Mouse (Mus musculus): ENCODE results near the gene AW549877.

AW549877 gene

GRCm38 (mm10) chr15:3996267-3997010 is 895 bp upstream of the AW549877 start:
- in situ Hi-C loops (cut with MboI; ENCODE audit: low pct_unique_long_range_greater_than_20kb in 1 of 2, low sequenced_read_pairs in 2 of 2, unreplicated experiment in 1 of 2) = loop anchor here in 1 of 2 experiments (25.0 kb wide), 1 partner anchor 1116 kb away; the partner anchor contains the start of genes Card6 and Rpl37

- in situ Hi-C loops (cut with MboI; ENCODE audit: low pct_unique_long_range_greater_than_20kb in 1 of 2, low sequenced_read_pairs in 2 of 2, unreplicated experiment in 1 of 2) = loop anchor here in 1 of 2 experiments (25.0 kb wide), 1 partner anchor 1117 kb away; the partner anchor contains the start of genes Card6 and Rpl37
These were observed 594 bp downstream of the AW549877 start for GRCm38 (mm10) chr15:3994852-3995447.

- in situ Hi-C loops (cut with MboI; ENCODE audit: low pct_unique_long_range_greater_than_20kb in 1 of 2, low sequenced_read_pairs in 2 of 2, unreplicated experiment in 1 of 2) = loop anchor here in 1 of 2 experiments (25.0 kb wide), 1 partner anchor 1124 kb away; the partner anchor contains the start of genes Card6 and Rpl37
These were observed 7.6 kb downstream of the AW549877 start for GRCm38 (mm10) chr15:3987981-3988380.

GRCm38 (mm10) chr15:3984876-3985275 is 10.7 kb downstream of the AW549877 start:
- in situ Hi-C loops (cut with MboI; ENCODE audit: low pct_unique_long_range_greater_than_20kb in 1 of 2, low sequenced_read_pairs in 2 of 2, unreplicated experiment in 1 of 2) = loop anchor here in 1 of 2 experiments (25.0 kb wide), 1 partner anchor 1127 kb away; the partner anchor contains the start of genes Card6 and Rpl37

GRCm38 (mm10) chr15:3982732-3983131 is 12.8 kb downstream of the AW549877 start:
- in situ Hi-C loops (cut with MboI; ENCODE audit: low pct_unique_long_range_greater_than_20kb in 1 of 2, low sequenced_read_pairs in 2 of 2, unreplicated experiment in 1 of 2) = loop anchor here in 1 of 2 experiments (25.0 kb wide), 1 partner anchor 1130 kb away; the partner anchor contains the start of genes Card6 and Rpl37

DNA sequence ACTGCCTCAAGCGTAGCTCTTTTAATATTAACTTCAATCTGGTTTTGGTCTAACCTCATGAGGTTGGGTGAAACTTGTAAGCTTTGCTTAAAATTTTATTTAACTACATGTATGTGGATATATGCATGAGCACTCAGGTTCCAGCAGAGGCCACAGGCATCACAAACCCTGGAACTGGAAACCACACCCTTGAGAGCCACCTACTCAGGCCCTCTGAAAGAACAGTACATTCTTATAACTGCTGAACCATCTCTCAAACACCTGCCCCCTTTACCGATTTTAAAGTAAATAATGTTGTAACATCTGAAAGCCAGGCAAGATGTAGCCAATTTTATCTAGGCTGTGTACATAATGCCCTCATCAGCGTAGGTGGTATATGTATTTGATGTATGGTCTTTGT is 15.7 kb downstream of the AW549877 start:
- in situ Hi-C loops (cut with MboI; ENCODE audit: low pct_unique_long_range_greater_than_20kb in 1 of 2, low sequenced_read_pairs in 2 of 2, unreplicated experiment in 1 of 2) = loop anchor here in 1 of 2 experiments (25.0 kb wide), 1 partner anchor 1132 kb away; the partner anchor contains the start of genes Card6 and Rpl37

DNA sequence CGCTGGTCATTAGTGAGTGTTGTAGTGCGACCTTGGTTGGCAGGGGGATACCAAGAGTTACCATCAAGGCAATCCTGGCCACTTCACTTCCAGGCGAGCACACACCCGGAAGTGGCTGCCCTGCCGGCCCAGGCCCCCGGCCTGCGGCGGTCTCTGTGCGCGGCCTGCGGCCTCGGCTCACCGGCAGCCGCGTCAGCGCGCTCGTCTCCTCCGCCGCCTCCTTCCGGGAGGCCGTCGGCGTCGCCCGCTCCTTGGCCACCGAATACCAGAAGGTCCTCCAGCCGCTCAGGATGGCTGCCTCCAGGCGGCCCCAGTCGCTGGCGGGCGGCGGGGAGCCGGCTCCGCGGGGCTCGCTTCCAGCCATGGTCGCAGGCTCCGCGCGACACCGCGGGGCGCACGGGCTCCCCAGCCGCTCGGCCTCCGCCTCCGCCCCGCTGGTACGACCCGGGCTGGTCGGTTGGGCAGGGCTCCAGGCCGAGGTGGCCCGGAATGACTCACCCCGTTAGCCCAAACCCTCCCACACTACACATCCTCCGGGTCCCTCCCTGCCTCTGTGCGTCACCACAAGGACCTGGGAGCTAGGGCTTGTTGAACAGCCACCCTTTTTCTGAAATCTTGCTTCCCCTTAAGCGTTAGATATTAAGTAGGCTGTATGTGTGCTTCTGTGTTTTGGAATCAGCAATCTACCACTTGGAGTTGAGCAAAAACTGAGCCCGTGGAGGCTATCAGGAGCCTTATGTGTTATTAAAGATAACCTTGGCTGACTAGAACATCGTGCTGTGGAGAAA is 16.3 kb downstream of the AW549877 start, which contains the start of gene Fbxo4:
Gene Fbxo4 (minus strand): TSS at position 513 of the 788 bp plus-strand sequence.
- in situ Hi-C loops (cut with MboI; ENCODE audit: low pct_unique_long_range_greater_than_20kb in 1 of 2, low sequenced_read_pairs in 2 of 2, unreplicated experiment in 1 of 2) = loop anchor here in 1 of 2 experiments (25.0 kb wide), 1 partner anchor 1133 kb away; the partner anchor contains the start of genes Card6 and Rpl37

- in situ Hi-C loops (cut with MboI; ENCODE audit: low pct_unique_long_range_greater_than_20kb in 1 of 2, low sequenced_read_pairs in 2 of 2, unreplicated experiment in 1 of 2) = loop anchor here in 1 of 2 experiments (25.0 kb wide), 1 partner anchor 1134 kb away; the partner anchor contains the start of genes Card6 and Rpl37
These were observed 17.3 kb downstream of the AW549877 start for GRCm38 (mm10) chr15:3978279-3978678.

GRCm38 (mm10) chr15:3973300-3973699 is 22.2 kb downstream of the AW549877 start:
- in situ Hi-C loops (cut with MboI; ENCODE audit: low pct_unique_long_range_greater_than_20kb in 1 of 2, low sequenced_read_pairs in 2 of 2, unreplicated experiment in 1 of 2) = no loop called here

GRCm38 (mm10) chr15:3970193-3970592 is 25.4 kb downstream of the AW549877 start:
- in situ Hi-C loops (cut with MboI; ENCODE audit: low pct_unique_long_range_greater_than_20kb in 1 of 2, low sequenced_read_pairs in 2 of 2, unreplicated experiment in 1 of 2) = no loop called here

GRCm38 (mm10) chr15:3969743-3970142 is 25.8 kb downstream of the AW549877 start:
- in situ Hi-C loops (cut with MboI; ENCODE audit: low pct_unique_long_range_greater_than_20kb in 1 of 2, low sequenced_read_pairs in 2 of 2, unreplicated experiment in 1 of 2) = no loop called here

- in situ Hi-C loops (cut with MboI; ENCODE audit: low pct_unique_long_range_greater_than_20kb in 1 of 2, low sequenced_read_pairs in 2 of 2, unreplicated experiment in 1 of 2) = no loop called here
These were observed 33.3 kb downstream of the AW549877 start for GRCm38 (mm10) chr15:3962251-3962650.

DNA sequence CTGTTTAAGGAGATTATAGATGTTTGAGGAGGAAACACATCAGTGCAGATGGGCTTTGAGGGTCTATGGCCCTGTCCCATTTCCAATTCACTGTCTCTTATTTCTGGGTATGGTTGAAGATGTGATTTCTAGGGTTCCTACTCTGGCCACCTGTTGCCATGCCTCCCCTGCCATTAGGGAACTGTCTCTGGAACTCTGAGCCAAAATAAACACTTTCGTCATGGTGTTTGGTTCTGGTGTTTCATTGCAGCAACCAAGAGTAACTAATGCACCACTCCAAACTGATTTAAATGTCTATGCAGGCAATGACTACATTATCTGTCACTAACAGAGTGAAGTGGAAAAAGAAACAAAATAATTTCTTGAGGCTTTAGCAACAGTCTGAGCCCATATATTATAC is 35.5 kb downstream of the AW549877 start:
- in situ Hi-C loops (cut with MboI; ENCODE audit: low pct_unique_long_range_greater_than_20kb in 1 of 2, low sequenced_read_pairs in 2 of 2, unreplicated experiment in 1 of 2) = no loop called here

- in situ Hi-C loops (cut with MboI; ENCODE audit: low pct_unique_long_range_greater_than_20kb in 1 of 2, low sequenced_read_pairs in 2 of 2, unreplicated experiment in 1 of 2) = no loop called here
These were observed 37.6 kb downstream of the AW549877 start for GRCm38 (mm10) chr15:3957982-3958381.

GRCm38 (mm10) chr15:3954971-3955370 is 40.6 kb downstream of the AW549877 start:
- in situ Hi-C loops (cut with MboI; ENCODE audit: low pct_unique_long_range_greater_than_20kb in 1 of 2, low sequenced_read_pairs in 2 of 2, unreplicated experiment in 1 of 2) = no loop called here

DNA sequence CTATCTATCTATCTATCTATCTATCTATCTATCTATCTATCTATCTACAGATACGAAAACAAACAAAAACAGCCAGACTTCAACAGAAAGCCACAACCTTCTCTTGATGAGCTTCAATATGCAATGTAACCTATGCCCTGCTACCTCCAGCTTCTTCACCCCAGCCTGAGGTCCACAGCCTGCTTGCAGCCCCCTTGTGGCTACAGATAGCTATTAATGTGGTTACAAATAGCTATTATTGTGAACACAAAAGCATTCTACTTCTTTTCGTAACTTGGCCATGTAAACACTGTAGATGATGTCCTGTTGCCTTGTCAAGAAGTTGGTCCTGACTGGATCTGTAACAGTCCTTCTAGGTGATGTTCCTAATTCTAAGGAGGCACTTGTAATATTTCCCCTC is 57.4 kb downstream of the AW549877 start:
- in situ Hi-C loops (cut with MboI; ENCODE audit: low pct_unique_long_range_greater_than_20kb in 1 of 2, low sequenced_read_pairs in 2 of 2, unreplicated experiment in 1 of 2) = no loop called here

- in situ Hi-C loops (cut with MboI; ENCODE audit: low pct_unique_long_range_greater_than_20kb in 1 of 2, low sequenced_read_pairs in 2 of 2, unreplicated experiment in 1 of 2) = no loop called here
These were observed 59.5 kb downstream of the AW549877 start for GRCm38 (mm10) chr15:3936056-3936455.

DNA sequence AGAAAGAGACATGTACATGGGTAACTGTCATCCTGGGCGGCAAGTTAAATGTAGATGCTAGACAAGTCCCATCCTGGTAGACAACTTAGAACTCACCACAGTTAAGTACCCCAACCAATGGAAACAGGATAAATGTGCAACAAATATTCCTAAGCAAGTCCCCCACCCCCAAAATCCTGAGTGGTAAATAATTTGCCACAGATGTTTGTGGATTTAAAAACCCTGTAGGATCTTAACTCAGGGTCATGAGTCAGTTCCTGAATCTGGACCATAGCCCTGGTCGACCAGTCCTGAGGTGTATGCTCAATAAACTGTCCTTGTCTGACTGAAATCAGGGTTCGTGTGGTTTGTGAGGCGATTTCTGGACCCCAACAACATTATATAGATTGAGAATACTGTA is 62.1 kb downstream of the AW549877 start:
- in situ Hi-C loops (cut with MboI; ENCODE audit: low pct_unique_long_range_greater_than_20kb in 1 of 2, low sequenced_read_pairs in 2 of 2, unreplicated experiment in 1 of 2) = no loop called here

All from mouse embryonic stem cell (cell line).